Mouse (Mus musculus) small intestine, adult 2 months (tissue): ENCODE data around the gene Tspear.

Experiments used
- CTCF ChIP-seq: fragments of 200-500 bp; IDR thresholded peaks from 2 replicates; pipeline ENCODE4 v1.5.1; 2012; ENCODE audit warnings: low read depth, mild to moderate bottlenecking, control low read depth, inconsistent platforms, low read length, moderate library complexity, mixed read lengths; ENCODE audit not compliant: insufficient replicate concordance, insufficient read length; ENCODE audit errors: extremely low read depth
- POLR2A ChIP-seq: fragments of 200-500 bp; IDR thresholded peaks from 2 replicates; pipeline ENCODE4 v1.6.1; 2012; ENCODE audit warnings: low read depth, mild to moderate bottlenecking, control low read depth, inconsistent platforms, low read length, moderate library complexity

GRCm38 (mm10) chr10:77738929-77739328 lies 52.6 kb downstream of the Tspear start:
- TF ChIP-seq CTCF (no peak), POLR2A (no peak)
